Mouse (Mus musculus): ENCODE data around the gene Ankrd55.

- TF ChIP-seq CTCF (IDR thresholded peaks at IDR 0.05; ENCODE audit: control insufficient read depth, insufficient read depth, insufficient replicate concordance, low read depth, low read length): no peak
- TF ChIP-seq POLR2A (IDR thresholded peaks at IDR 0.05; ENCODE audit: control insufficient read depth, low read depth, low read length): no peak
Observed at GRCm38 (mm10) chr13:112386494-112387075, 98.3 kb downstream of the Ankrd55 start.

All from testis, adult 2 months (tissue).